Mouse (Mus musculus) lung, embryonic 16.5 days (tissue): ENCODE measurements at regions not wholly inside any gene's neighbourhood (a gene's known extent, or its start where the extent isn't known, plus 50 kb on each side); places are given as distances from the start of the nearest gene placed in this dataset.

Experiments
- ATAC-seq: fragments of 200-750 bp; cut with Nextera tagmentation; 2 replicates; pipeline ENCODE4 v1.8.0; 2017; ENCODE audit warnings: low read depth, mild to moderate bottlenecking, moderate library complexity
- H3K27ac ChIP-seq: fragments of 300-500 bp; sonication (generic); 2 replicates; pipeline ENCODE4 v1.5.1; 2014; ENCODE audit warnings: mild to moderate bottlenecking, control low read depth, low read length
- H3K27me3 ChIP-seq: fragments of 300-500 bp; sonication (generic); 2 replicates; pipeline ENCODE4 v1.6.1; 2014; ENCODE audit warnings: low read depth, low read length, mixed read lengths; ENCODE audit not compliant: control insufficient read depth, insufficient read depth
- H3K36me3 ChIP-seq: fragments of 300-500 bp; sonication (generic); 2 replicates; pipeline ENCODE4 v1.6.1; 2014; ENCODE audit warnings: low read length; ENCODE audit not compliant: control insufficient read depth, insufficient read depth
- H3K4me1 ChIP-seq: fragments of 300-500 bp; sonication (generic); replicated peaks from 2 replicates; pipeline ENCODE4 v1.6.1; 2014; ENCODE audit warnings: low read length, mixed read lengths; ENCODE audit not compliant: control insufficient read depth, insufficient read depth
- H3K4me2 ChIP-seq: fragments of 300-500 bp; sonication (generic); 2 replicates; pipeline ENCODE4 v1.6.1; 2014; ENCODE audit warnings: low read depth, low read length, control low read depth
- H3K4me3 ChIP-seq: fragments of 300-500 bp; sonication (generic); 2 replicates; pipeline ENCODE4 v1.5.1; 2014; ENCODE audit warnings: mild to moderate bottlenecking, low read length, control low read depth
- H3K9ac ChIP-seq: fragments of 300-500 bp; sonication (generic); 2 replicates; pipeline ENCODE4 v1.6.1; 2014; ENCODE audit warnings: low read length, control low read depth
- H3K9me3 ChIP-seq: fragments of 300-500 bp; sonication (generic); 2 replicates; pipeline ENCODE4 v1.6.1; 2016; ENCODE audit warnings: low read length; ENCODE audit not compliant: control insufficient read depth
- WGBS: fragments of 180-500 bp; shearing (Covaris S2); extraction: QIAGEN DNeasy Blood & Tissue Kit; methylation state at CpG from one replicate; pipeline ENCODE4 v1.1.7; 2014; 5-methylcytosine and 5-hydroxymethylcytosine counted together

GRCm38 (mm10) chr11:65360729-65361128, 90.9 kb upstream of the Myocd start:
- Histone ChIP-seq H3K9ac (no peak overlapping the region), H3K36me3 (no peaks in the 10 kb centered on the region), H3K27ac (no peak overlapping the region), H3K4me1 (no peaks in the 10 kb centered on the region), H3K27me3 (no peaks in the 10 kb centered on the region), H3K4me2 (no peak overlapping the region), H3K4me3 (no peak overlapping the region), H3K9me3 (no peaks in the 10 kb centered on the region)
- 70% methylated on average over 5 of the region's 5 CpGs for WGBS
- no peak for ATAC-seq

- H3K36me3 ChIP-seq, result no peaks in the 10 kb centered on the region
- no peaks in the 10 kb centered on the region for H3K27me3 ChIP-seq
- H3K4me1 ChIP-seq, result no peaks in the 10 kb centered on the region
- H3K9me3 ChIP-seq, result no peaks in the 10 kb centered on the region
- no peak overlapping the region for H3K4me3 ChIP-seq
- no peak overlapping the region for H3K27ac ChIP-seq
- no peak overlapping the region for H3K9ac ChIP-seq
- no peak overlapping the region for H3K4me2 ChIP-seq
- no peak for ATAC-seq
- WGBS, result 53% methylated on average over 8 of the region's 8 CpGs
Measured at GRCm38 (mm10) chr11:65358908-65359307, 89.1 kb upstream of the Myocd start.

- no peak for ATAC-seq
- Histone ChIP-seq H3K36me3 (no peaks in the 10 kb centered on the region), H3K9me3 (no peaks in the 10 kb centered on the region), H3K27ac (no peak overlapping the region), H3K27me3 (no peaks in the 10 kb centered on the region), H3K4me3 (no peak overlapping the region), H3K4me1 (no peaks in the 10 kb centered on the region), H3K9ac (no peak overlapping the region), H3K4me2 (no peak overlapping the region)
- 73% methylated on average over 3 of the region's 3 CpGs for WGBS
Measured at GRCm38 (mm10) chr11:65352516-65352915, 82.7 kb upstream of the Myocd start.

GRCm38 (mm10) chr11:65349013-65349412, 79.2 kb upstream of the Myocd start:
- no peak for ATAC-seq
- no peak overlapping the region for H3K27ac ChIP-seq
- WGBS, result 38% methylated on average over 5 of the region's 5 CpGs

GRCm38 (mm10) chr11:65341683-65342440, 72.1 kb upstream of the Myocd start:
- 67% methylated on average over 8 of the region's 8 CpGs for WGBS
- no peak overlapping the region for H3K4me3 ChIP-seq

More at GRCm38 (mm10) chr11:65349013-65349412, 79.2 kb upstream of the Myocd start:
- Histone ChIP-seq H3K4me1 (no peaks in the 10 kb centered on the region), H3K4me2 (no peak overlapping the region), H3K9me3 (no peaks in the 10 kb centered on the region), H3K9ac (no peak overlapping the region), H3K36me3 (no peaks in the 10 kb centered on the region), H3K4me3 (no peak overlapping the region), H3K27me3 (no peaks in the 10 kb centered on the region)

GRCm38 (mm10) chr11:65334286-65334685, 64.5 kb upstream of the Myocd start:
- no peaks in the 10 kb centered on the region for H3K9me3 ChIP-seq
- WGBS, result 51% methylated on average over 5 of the region's 5 CpGs
- ATAC-seq, result no peak; the same call in 1 of the 2 replicates
- no peak overlapping the region for H3K4me2 ChIP-seq
- H3K27ac ChIP-seq, result no peak overlapping the region
- 0 out of 2 replicates have a peak, but pooled peaks cover 3% of the 10 kb centered on the region for H3K4me1 ChIP-seq
- H3K4me3 ChIP-seq, result no peak overlapping the region
- H3K9ac ChIP-seq, result no peak overlapping the region
- no peaks in the 10 kb centered on the region for H3K36me3 ChIP-seq
- no peaks in the 10 kb centered on the region for H3K27me3 ChIP-seq

More at GRCm38 (mm10) chr11:65341683-65342440, 72.1 kb upstream of the Myocd start:
- Histone ChIP-seq H3K4me2 (no peak overlapping the region), H3K27ac (no peak overlapping the region), H3K36me3 (no peaks in the 10 kb centered on the region), H3K9me3 (no peaks in the 10 kb centered on the region), H3K4me1 (no peaks in the 10 kb centered on the region), H3K9ac (no peak overlapping the region), H3K27me3 (no peaks in the 10 kb centered on the region)
- peak; percentile 31; the same call in 1 of the 2 replicates for ATAC-seq

- no peaks in the 10 kb centered on the region for H3K36me3 ChIP-seq
Measured at GRCm38 (mm10) chr11:65333101-65333500, 63.3 kb upstream of the Myocd start.

GRCm38 (mm10) chr11:65322877-65323440, 53.2 kb upstream of the Myocd start:
- Histone ChIP-seq H3K27ac (peak overlapping the region; percentile 96), H3K9ac (no peak overlapping the region), H3K9me3 (no peaks in the 10 kb centered on the region), H3K4me1 (peaks cover 21% of the 10 kb centered on the region), H3K4me3 (no peak overlapping the region), H3K4me2 (peak overlapping the region; percentile 24; the same call in 1 of the 2 replicates), H3K27me3 (no peaks in the 10 kb centered on the region), H3K36me3 (no peaks in the 10 kb centered on the region)
- WGBS, result 19% methylated on average over 4 of the region's 4 CpGs
- ATAC-seq, result peak; percentile 95

More at GRCm38 (mm10) chr11:65333101-65333500, 63.3 kb upstream of the Myocd start:
- no peak overlapping the region for H3K4me3 ChIP-seq
- H3K4me1 ChIP-seq, result 0 out of 2 replicates have a peak, but pooled peaks cover 3% of the 10 kb centered on the region
- 73% methylated on average over 2 of the region's 2 CpGs for WGBS
- no peak overlapping the region for H3K9ac ChIP-seq
- no peak overlapping the region for H3K4me2 ChIP-seq
- no peaks in the 10 kb centered on the region for H3K27me3 ChIP-seq
- ATAC-seq, result no peak
- H3K27ac ChIP-seq, result no peak overlapping the region
- no peaks in the 10 kb centered on the region for H3K9me3 ChIP-seq
